Mouse (Mus musculus): Measurements from ENCODE around the gene Dydc1.
"Not testable (repeated sequence)": the region's sequence is repeated elsewhere in the genome, so short reads cannot be mapped to it uniquely, and the experiment has no call there.

Dydc1 gene

DNA sequence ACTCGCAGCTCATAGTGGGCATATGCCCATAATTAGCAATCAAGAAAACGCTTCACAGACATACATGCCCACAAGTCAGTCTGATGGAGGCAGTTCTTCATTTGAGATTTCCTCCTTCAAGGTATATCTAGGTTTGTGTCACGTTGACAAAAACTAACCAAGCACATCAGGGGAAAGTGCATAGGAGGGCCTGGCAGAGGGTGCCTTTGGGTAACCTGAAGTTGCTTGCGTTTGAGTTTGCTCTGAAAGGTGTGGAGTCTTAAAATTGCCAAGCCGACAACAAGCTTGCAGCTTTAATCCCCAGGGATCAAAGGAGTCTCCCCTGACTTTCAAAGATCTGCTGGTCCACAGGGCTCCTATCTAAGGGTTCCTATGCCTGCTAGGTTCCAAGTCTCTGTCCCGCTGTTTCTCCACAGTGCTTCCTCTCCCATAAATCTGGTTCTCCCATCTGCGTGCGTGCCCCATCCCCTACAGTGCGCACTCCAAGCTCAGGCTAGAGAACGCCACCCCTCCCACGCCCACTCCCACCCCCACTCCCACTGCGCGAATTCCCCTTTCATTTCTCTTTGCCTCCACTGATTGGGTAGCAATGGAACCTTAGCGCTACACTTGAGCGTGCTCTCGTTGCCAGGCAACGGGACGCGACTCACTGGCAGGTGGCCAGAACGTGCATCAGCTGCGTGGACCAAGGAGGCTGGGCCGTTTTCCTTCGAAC lies at the start of gene Dydc1:
TSS of gene Dydc1 (plus strand) at position 683 of the 715 bp plus-strand sequence.
- DNase-seq (ENCODE audit: low read depth): peak; percentile 8

DNA sequence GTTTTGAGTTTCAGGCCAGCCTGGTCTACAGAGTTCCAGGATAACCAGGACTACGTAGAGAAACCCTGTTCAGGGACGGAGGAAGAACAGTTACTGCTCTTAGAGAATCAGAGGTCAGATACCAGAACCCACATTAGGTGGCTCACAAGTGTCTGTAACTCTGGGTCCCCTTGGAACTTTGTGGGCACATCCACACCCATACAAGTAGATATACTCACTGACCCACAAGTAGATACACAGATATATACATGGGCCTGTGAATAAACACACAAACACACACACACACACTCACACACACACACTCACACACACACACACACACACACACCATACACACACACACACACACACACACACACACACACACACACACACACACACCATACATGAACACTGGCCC lies 47.6 kb upstream of the Dydc1 start:
- DNase-seq (ENCODE audit: low read depth): no peak

- DNase-seq (ENCODE audit: low read depth): no peak
Measured at GRCm38 (mm10) chr14:41025594-41026284, 47.0 kb upstream of the Dydc1 start.

DNA sequence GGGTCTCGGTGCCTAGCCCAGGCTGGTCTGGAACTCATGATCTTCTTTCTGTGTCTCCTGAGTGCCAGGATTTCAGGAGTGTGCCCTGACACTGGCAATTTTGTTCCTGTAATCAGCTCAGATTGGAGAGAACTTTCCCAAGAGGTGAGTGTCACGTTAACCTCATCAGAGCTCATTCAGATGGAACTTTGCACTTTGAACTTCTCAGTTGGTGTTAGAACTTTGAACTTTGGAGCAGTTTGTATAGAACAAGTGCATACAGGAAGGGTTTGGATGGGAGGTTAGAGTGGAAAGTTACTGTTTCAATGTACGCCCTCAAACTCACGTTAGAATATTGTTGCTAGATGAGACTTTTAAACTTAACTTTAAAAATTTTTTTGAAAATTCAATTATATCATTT lies 43.4 kb upstream of the Dydc1 start:
- DNase-seq (ENCODE audit: low read depth): no peak

GRCm38 (mm10) chr14:41030989-41031513 lies 41.7 kb upstream of the Dydc1 start:
- DNase-seq (ENCODE audit: low read depth): no peak

DNA sequence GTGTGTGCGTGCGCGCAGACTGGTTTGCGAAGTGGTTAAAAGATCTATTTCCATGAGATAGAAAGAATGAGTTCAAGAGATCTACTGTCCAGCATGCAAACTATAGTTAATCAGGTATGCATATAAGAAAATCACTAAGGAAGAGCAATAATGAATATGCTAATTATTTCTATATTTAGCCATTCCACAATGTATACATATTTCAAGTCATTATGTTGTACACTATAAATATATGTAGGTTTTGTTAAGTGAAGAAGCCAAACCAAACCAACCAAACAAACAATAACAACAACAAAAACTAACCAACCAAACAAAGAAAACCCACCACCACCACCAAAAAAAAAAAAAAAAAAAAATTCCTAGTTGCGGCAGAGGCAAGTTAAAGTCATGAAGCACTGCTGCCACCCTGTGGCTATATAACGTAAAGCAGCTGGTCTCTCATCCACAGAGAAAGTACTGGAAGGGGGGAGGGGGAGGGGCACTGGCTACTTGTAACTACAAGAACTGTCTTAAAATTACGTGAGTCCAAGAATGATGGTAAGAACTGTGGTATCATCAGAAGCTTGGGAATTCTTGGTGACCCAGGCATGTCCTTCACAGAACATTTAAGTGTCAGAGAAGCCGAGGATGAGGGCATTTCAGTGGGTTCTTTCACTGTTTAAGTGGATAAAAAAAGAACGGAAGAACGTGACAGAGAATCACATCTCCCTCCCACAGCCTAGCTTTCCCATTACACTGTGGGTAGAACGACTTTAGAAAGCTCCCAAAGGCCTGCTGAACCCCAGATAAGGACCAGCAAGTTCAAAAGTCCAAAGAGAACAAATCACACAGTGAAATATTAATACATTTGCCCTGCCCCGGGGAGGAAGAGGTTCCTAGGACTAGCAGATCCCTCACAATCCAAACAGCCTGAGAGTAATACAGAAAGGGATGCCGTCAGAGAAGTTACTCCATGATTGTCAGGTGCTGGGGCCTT lies 39.3 kb upstream of the Dydc1 start:
- DNase-seq (ENCODE audit: low read depth): peak; percentile 68

GRCm38 (mm10) chr14:41035146-41035798 lies 37.4 kb upstream of the Dydc1 start:
- peak; percentile 58 for DNase-seq (ENCODE audit: low read depth)

GRCm38 (mm10) chr14:41047402-41047801 lies 25.3 kb upstream of the Dydc1 start:
- no peak for DNase-seq (ENCODE audit: low read depth)

GRCm38 (mm10) chr14:41050471-41050870 lies 22.2 kb upstream of the Dydc1 start:
- no peak for DNase-seq (ENCODE audit: low read depth)

DNA sequence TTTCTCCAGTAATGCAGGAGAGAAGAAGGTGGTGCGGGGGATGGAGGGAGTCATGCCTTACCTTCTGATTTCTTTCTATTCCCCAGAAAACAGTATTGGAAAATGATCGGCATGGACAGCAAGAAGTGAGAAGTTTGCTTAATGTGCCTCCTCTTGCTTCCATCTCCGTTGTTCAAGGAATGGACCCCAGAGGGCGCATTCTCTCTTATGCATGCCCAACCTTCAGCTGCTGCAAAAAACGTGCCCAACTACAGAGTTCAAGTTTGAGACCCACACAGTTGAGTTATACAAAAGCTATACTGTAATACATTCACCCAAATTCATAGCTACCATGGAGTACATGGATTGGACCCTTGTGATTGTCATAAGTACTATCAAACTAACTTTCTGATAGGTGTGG lies 20.2 kb upstream of the Dydc1 start:
- no peak for DNase-seq (ENCODE audit: low read depth)

GRCm38 (mm10) chr14:41053190-41053589 lies 19.5 kb upstream of the Dydc1 start:
- DNase-seq (ENCODE audit: low read depth): not testable (repeated sequence)

DNA sequence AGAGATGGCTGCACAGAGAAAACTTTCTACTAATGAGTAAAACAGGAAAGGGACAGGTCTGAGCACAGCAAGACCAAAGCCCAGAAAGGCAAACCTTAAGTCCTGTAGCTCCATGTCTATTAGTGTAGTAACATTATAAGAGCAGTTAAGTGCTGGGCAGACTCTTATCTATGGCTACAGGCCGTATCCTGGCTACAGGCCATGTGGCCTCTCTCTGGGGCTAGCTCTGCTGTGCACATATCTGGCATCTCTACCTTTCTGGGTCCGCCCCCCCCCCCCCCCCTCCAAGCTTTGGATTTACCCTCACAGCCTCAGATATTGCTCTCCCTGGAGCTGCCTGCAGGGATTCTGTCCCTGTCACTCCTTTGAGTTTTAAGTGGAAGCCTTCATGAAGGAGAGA lies 7.5 kb upstream of the Dydc1 start:
- DNase-seq (ENCODE audit: low read depth): no peak

DNA sequence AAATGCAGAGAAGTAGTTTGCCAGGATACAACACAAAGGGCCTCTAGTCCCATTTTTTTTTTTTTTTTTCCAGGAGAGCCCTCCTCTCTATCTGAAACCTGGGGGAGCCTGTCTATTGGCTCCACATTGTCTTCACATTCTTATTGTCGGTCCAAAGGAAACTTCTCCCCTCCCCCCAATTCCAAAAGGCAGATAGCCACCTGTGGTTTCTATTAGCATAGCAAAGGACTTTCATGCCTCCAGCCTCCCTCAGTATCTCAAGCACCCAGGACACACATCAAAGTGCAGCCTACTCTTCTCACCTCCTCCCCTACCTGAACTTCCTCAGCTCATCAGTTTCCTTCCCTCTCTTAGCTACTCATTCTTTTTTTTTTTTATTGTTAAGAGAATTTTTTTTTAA lies 6.3 kb upstream of the Dydc1 start:
- no peak for DNase-seq (ENCODE audit: low read depth)

DNA sequence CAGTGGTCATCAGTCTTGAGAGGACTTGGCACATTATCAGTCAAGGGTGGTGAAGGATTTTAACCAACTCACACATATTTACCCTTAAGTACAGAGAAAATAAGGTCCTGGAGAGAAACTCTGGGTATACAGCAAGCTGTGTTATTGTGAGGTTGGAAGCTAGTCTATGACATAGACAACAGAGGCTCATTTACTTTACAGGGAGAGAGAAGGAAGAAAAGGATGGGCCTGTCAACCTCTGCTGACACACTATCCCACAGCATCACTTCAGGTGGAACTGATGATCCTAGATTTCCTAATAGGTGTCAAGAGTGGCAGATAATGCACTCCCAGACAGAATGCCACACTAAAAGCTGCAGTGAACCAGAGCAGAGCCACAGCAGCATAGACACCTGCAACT lies 3.6 kb upstream of the Dydc1 start, which contains the start of gene Dydc2:
TSS of gene Dydc2 (minus strand) at position 101 of the 400 bp plus-strand sequence.
- no peak for DNase-seq (ENCODE audit: low read depth)

- DNase-seq (ENCODE audit: low read depth): no peak
Measured at GRCm38 (mm10) chr14:41070343-41070742, 2.4 kb upstream of the Dydc1 start.

GRCm38 (mm10) chr14:41072944-41073275 lies 199 bp downstream of the Dydc1 start:
- no peak for DNase-seq (ENCODE audit: low read depth)

DNA sequence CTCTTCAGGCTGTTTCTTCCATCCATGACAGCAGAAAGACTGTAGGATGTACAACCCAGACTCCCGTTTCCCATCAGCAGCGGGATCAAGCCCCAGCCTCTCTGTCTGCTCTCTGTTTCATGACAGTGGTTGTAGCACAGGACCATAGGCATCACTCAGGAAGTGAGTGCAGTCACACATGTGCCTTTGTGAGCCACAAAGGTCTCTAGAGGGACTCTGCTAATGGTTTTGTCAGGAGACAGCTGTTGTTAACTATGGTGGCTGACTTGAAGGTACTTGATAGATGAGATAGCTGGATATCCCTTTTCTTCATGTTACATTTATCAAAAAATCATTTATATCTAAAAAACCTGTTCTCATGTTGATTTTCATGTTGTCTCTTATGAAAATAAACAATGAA lies 9.7 kb downstream of the Dydc1 start:
- no peak for DNase-seq (ENCODE audit: low read depth)

DNA sequence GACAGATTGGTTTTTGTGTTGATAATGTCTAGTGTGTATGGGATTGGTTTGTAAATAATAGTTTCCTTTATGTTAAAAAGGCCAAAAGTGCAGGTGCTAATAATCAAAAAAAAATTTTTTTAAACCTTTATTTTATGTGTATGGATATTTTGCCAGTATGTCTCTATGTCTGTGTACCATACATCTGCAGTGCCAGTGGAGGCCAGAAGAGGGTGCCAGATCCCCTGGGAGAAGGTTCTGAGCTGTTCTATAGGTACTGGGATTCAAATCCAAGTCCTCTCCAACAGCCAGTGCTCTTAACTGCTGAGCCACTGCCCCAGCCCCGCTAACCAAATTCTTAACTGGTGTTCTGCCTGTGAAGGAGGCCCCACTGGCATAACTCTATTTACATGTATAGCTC lies 14.8 kb downstream of the Dydc1 start:
- peak; percentile 6 for DNase-seq (ENCODE audit: low read depth)

DNA sequence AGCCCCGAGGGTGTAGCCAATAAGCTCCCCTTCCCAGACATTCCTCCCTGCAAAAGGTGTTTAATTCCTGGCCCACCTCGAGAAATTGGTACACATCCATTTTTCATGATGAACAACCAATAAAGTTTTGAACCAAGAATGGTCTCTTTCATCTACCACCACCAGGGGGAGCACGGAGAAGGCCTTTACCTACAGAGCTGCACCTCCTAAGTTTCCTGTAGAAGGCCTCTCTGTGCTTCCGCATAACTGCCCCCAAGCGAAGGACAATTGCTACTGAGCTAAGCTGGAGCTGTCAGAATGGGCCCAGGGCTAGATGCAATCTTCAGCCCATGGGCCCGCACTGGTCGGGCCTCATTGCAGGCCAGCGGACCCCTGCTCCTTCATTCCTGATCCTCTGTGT lies 18.1 kb downstream of the Dydc1 start:
- DNase-seq (ENCODE audit: low read depth): peak; percentile 18

DNA sequence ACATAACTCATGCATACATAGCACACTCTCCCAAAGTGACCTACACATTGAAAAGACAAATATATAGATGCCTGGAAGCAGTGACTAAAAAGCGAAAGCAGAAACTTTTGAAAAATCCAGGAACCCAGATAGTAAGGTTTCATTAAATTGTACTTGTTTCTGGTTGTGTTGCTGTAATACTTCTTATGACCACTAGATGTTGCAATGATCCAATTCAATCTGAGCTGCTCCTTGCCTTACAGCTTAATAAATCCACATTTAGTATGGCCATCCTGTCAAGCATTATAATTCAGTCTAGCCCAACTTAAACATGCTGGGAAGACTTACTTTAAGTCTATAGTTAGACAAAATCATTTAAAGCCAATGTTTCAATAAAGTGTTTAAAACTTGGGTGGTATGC lies 21.4 kb downstream of the Dydc1 start:
- DNase-seq (ENCODE audit: low read depth): no peak

DNA sequence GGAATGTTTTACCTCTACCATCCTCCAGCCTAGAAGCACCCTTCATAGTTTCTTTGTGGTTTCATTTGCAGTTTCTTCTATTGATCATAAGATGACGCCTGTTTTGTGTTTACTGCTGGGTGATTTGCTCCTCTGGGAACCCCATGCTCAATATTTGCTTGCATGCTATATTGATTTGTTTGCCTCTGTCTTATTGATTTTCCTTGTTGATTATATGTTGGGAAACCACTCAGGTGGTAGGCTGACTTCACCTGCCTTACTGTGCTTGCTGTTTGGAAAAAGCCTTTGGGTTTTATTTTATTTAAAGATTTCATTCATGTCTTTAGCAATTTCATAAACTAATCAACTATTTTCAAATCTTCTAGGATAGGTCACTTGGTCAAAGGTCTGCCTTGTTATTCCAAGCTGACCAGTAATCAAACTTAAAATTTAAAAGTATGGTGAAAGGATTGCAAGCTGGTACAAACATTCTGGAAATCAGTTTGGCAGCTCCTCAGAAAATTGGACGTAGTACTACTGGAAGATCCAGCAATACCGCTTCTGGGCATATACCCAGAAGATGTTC lies 23.7 kb downstream of the Dydc1 start:
- DNase-seq (ENCODE audit: low read depth): no peak

All from c-Kit-positive CD71-negative TER-119-negative erythroid progenitor cells, embryonic 14.5 days (primary cell).